Mouse (Mus musculus) spleen, embryonic (tissue): ENCODE data around the gene Ccdc120.
"Not testable (repeated sequence)": the region's sequence is repeated elsewhere in the genome, so short reads cannot be mapped to it uniquely, and the experiment has no call there.

ENCODE experiments used
- CTCF ChIA-PET: fragments of 350-600 bp; sonication (Branson Sonifier 250); formaldehyde crosslinking; loops from one replicate; lab custom pipeline; 2022; lab: Charles Lee

Gene Ccdc120

DNA sequence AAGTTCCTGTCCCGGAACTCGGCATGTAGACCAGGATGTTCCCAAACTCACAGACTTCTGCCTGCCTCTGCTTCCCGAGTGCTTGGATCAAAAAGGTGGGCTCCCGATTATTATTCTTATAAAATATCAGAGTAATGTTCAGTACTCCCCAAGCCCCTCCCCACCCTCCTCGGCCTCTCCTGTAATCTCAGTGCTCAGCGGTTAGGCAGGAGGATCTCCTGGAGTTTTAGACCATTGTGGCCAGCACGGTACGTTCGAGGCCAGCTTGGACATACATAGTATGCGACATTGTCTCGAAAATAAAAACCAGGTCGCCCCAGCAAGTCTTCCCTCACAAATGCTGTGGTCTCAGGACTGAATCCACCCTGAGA lies 37.0 kb downstream of the Ccdc120 start:
- CTCF ChIA-PET: not testable (repeated sequence)

DNA sequence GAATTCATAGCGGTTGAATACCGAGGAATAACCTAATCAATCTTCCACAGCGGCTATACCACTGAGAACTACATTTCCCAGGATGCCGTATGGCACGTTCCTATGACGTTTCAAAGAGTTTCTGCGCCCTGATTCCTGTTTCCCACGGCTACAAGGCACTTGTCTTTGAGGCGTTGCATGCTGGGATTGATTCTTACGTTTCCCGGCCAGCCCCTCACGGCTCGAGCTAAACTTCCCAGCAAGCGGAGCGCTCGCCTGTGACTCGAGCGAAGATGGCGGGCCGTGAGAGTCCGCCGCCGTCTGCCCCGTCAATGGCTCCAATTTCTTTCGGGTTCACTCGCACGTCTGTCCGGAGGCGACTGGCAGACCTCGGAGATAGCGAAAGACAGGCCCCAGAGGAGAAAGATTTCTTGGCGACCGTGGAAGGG lies 53.7 kb downstream of the Ccdc120 start, which contains the start of gene Gpkow:
TSS of gene Gpkow (plus strand) at position 178 of the 428 bp plus-strand sequence.
- CTCF ChIA-PET: no interaction called here

GRCm38 (mm10) chrX:7696520-7696919 lies 54.2 kb downstream of the Ccdc120 start:
- CTCF ChIA-PET: no interaction called here

GRCm38 (mm10) chrX:7692862-7693261 lies 57.8 kb downstream of the Ccdc120 start:
- CTCF ChIA-PET: no interaction called here

GRCm38 (mm10) chrX:7690486-7690885 lies 60.2 kb downstream of the Ccdc120 start:
- CTCF ChIA-PET: no interaction called here

DNA sequence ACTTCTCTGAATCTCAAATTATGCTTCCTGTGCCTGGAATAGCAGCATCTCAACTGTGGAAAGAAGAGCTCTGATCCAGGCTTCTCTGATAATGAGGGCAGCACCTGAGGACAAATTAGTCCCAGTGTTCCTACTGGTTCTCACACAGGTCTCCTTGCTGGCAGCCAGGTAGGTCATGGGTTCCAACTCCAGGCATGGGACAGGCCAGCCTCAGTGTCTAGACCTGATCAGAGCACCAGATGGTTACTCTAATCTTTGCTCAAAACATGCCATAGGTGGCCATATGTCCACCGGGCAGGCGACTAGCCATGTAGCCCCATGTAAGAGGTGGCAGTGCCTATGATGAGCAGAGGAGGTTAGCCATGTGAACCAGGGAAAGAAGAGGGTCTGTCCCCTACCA lies 62.4 kb downstream of the Ccdc120 start:
- CTCF ChIA-PET: no interaction called here
